Mouse (Mus musculus): ENCODE measurements around the gene Pigr. TPM values are rescaled to one million over a fixed set of nuclear protein-coding genes. Genes with fewer than 3 reads are reported as not detected.

Gene Pigr
- polyA plus RNA-seq (2021; fragmentation: Nextera tagmentation): not detected in 2 replicates
- long read RNA-seq, experiment 1: 0 reads
- long read RNA-seq, experiment 2: 0 reads

DNA sequence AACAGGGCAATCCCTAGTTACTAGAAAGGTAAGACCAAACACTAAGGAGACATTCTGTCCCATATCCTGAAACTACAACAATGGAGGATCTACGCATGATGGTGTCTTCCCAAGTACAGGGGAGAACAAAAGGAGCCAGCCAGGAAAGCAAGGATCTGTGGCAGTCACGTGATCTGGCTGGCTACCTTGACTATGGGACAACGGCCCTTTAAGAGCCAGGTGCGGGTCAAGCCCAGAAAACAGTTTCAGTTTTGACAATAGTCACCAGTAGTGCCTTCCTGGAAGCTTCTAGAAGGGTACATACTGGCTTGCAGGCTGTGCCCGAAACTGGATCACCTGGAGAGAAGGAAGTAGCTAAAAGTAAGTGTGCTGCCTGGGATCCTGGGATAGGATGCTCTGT lies at the start of gene Pigr:
Gene Pigr, plus strand, starts transcription at position 237 of the 400 bp plus-strand sequence.

DNA sequence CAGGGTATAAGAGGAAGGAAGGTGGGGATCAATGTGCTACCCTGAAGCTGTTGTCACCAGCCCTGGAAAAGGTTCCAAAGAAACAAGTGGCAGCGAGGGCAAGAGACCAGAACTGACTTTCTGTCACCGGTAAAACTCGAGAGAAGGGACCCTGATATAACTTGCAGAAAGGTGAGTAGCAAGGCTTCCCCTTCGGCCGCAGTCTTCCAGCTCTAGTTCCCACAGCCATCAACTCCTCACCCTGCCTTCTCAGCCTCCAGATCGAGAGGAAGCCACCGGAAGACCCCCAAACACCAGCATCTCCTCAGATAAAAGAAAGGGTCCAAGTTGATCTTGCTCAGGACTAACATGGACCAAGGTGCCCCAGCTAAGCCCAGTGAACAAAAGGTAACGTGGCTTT lies 25.9 kb upstream of the Pigr start, which contains the start of gene Fcamr:
Gene Fcamr, plus strand, starts transcription at position 301 of the 400 bp plus-strand sequence.

DNA sequence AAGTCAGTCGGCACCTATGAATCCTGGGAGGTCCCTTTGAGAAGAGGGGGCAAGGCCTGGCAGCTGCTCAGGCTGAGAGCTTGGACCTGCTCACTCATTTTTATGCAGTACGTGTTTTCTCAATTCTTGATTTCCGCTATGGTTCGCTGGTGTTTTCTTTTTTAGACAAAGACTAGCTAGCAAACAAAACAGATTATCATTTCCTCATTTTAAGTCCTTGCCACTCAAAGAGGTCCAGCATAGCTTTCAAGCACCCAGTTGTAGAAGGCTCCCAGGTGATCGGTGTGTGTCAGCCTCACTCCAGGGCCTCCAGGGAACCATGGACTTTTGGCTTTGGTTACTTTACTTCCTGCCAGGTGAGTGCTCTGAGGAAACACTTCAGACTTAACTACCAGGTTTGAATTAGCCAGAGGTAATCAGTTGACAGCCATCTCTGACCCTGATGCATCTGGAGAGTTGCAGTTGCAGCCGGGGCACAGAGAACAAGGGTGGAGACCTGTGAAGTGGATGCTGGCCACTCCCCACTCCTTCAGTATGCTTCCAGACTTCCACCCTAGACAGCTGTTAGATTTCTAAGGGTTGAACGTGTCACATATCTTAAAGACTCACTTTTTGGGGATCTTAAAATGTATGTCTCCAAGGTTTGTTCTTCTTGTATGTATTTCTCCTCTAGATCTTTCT lies 39.2 kb downstream of the Pigr start, which contains the start of gene Fcmr:
Gene Fcmr, plus strand, starts transcription at position 129 of the 681 bp plus-strand sequence.

GRCm38 (mm10) chr1:130887354-130887753 lies 60.9 kb downstream of the Pigr start, which contains the start of gene Il24:
Gene Il24 (minus strand): TSS chr1:130887454.

Other genes with a start within 250 kb of the Pigr start
- gene Zp3r, start 197.1 kb upstream of the Pigr start, polyA plus RNA-seq (2021; fragmentation: Nextera tagmentation): 0.08 TPM in 1 of 2 replicates, not detected in the other
- gene C4bp, start 165.1 kb upstream of the Pigr start, polyA plus RNA-seq (2021; fragmentation: Nextera tagmentation): 0.51 and 0.95 TPM in 2 replicates
- not detected in 2 replicates for gene Gm29427, start 110.9 kb upstream of the Pigr start, polyA plus RNA-seq (2021; fragmentation: Nextera tagmentation)
- gene Yod1, start 109.4 kb upstream of the Pigr start, polyA plus RNA-seq (2021; fragmentation: Nextera tagmentation): 19.6 and 33.3 TPM in 2 replicates
- gene Pfkfb2, start 97.4 kb upstream of the Pigr start, polyA plus RNA-seq (2021; fragmentation: Nextera tagmentation): 5.4 and 6.0 TPM in 2 replicates
- 0.69 and 0.93 TPM in 2 replicates for gene AA986860, start 94.7 kb upstream of the Pigr start, polyA plus RNA-seq (2021; fragmentation: Nextera tagmentation)
- gene Fcamr, start 25.8 kb upstream of the Pigr start, polyA plus RNA-seq (2021; fragmentation: Nextera tagmentation): not detected in 2 replicates
- gene Fcmr, start 39.0 kb downstream of the Pigr start, polyA plus RNA-seq (2021; fragmentation: Nextera tagmentation): 0.34 and 1.2 TPM in 2 replicates
- not detected in 2 replicates for gene Il24, start 60.8 kb downstream of the Pigr start, polyA plus RNA-seq (2021; fragmentation: Nextera tagmentation)
- not detected in 2 replicates for gene Il20, start 84.8 kb downstream of the Pigr start, polyA plus RNA-seq (2021; fragmentation: Nextera tagmentation)
- not detected in 2 replicates for gene Il19, start 113.4 kb downstream of the Pigr start, polyA plus RNA-seq (2021; fragmentation: Nextera tagmentation)
- not detected in 2 replicates for gene Il10, start 193.2 kb downstream of the Pigr start, polyA plus RNA-seq (2021; fragmentation: Nextera tagmentation)